Mouse (Mus musculus) natural killer cell, adult 2 months (primary cell): ENCODE measurements around the gene Uggt1.

Experiments used
- DNase-seq, 2 experiments: peaks; one replicate each; pipeline ENCODE4 v3.0.0; 2022; ENCODE audit warnings: low spot score in 2 of 2

The Uggt1 gene

GRCm38 (mm10) chr1:36116488-36116887 lies 128.0 kb downstream of the Uggt1 start:
- DNase-seq, result no peak

GRCm38 (mm10) chr1:36114844-36115243 lies 129.7 kb downstream of the Uggt1 start:
- DNase-seq, result no peak

GRCm38 (mm10) chr1:36113670-36114069 lies 130.8 kb downstream of the Uggt1 start:
- no peak for DNase-seq

DNA sequence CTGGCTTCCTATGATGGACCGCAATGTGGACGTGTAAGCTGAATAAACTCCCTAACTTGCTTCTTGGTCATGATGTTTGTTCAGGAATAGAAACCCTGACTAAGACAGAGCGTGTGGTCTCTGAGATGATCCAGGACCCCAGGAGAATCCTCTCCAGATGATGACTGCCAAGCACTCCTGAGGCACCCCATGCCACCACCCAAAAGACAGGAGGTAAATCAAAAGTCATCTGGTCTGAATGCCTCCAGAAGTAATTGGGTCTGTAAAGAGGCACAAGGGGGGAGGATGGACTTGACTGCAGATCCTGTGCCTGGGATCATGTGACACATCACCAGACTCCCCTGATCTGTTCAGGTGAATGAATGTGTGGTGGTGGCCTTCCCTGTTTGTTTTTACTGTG lies 131.9 kb downstream of the Uggt1 start:
- no peak for DNase-seq

DNA sequence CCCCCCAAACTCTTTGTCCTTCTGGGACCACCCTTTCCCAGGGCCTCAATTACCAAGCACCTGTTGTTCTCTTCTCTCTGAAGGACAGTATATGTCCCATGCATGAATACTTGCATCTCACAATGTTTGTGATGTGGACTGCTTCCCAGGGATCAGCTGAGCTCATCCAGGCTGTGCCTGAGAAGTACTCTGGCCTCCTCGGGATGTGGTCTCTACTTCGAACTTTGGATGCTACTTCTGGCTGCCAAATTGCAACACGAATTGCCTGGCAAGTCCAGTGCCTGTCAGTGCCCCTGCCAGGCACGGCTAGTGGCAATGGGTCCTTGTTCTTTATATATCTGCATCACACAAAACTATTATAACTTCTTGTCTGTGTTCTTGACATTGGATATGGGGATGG lies 134.5 kb downstream of the Uggt1 start:
- DNase-seq, result no peak

DNA sequence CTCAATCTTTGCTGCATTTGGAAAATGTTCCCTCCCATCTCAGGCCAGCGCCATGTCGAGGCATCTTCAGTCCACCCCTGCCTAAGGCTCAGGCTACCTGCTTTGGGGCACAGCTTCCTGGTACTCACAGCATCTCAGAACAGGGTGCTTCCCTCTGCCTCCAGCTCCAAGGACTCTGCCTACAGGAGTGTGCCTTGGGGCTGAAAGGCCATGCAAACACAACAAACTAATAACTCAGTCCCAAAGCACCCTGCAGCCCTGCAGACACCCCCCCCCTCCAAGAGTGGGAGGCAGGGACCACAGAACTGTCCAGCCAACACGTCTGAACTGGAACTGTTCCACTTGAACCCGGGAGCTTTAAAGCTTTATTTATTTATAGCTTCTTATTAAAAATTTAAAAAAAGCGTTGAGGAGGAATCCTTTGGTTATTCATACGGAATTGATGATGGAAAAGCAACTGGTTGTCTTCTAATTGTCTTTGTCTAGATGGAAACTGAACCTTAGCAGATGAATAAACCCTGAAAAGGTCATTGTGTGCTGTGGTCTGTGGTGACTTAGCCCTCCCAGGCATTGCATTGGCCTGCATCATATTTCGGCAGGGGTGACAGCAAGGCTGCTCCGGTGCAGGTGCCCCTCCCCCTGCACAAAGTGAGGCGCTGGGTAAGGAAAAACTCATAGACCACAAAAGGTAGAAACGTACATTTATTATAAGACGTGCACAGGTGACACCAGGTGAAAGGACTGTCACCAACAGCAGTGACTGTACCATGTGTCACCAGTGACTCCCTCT lies 138.4 kb downstream of the Uggt1 start:
- no peak for DNase-seq

- DNase-seq, result no peak
Measured at GRCm38 (mm10) chr1:36100371-36100770, 144.1 kb downstream of the Uggt1 start.

- no peak for DNase-seq
Measured at GRCm38 (mm10) chr1:36098432-36098831, 146.1 kb downstream of the Uggt1 start.

DNA sequence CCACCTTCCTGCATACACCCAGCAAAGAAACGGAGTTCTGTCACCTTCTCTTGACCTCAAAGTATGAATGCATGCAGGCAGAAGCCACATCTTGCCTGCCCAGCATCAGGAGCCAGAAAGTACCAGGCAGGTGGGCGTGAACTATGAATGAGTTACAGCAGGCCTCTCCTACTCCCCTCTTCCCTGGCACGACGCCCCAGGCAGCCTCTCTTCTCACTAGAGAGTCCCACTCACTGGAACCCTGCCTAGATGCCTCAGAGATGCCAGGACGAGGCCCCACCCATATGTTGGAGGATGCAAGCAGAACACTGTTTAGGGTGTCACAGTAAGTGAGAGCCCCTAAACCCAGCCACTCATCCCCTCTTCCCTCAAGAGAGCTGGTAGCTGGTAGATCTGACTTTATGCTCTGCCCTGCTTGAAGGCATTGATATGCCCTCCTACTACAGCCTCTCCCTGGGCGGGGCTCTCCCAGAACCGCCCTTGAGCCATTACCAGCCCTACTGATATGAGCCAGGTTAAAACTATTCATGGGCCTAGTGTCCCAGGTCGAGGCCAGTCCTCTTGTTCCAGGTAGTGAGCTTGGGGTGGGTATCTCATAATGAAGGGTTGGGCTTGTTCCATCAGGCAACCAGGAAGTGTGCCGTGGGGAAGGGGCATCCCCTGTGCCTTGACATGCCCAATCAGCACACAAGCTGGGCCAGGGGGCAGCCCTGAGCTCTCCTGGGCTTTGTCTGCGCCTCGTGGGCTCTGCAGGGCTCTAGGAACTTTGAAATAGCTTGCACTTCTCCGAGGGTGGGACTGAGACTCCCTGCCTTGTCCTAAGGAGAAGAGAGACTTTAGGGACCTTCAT lies 148.9 kb downstream of the Uggt1 start:
- no peak for DNase-seq

DNA sequence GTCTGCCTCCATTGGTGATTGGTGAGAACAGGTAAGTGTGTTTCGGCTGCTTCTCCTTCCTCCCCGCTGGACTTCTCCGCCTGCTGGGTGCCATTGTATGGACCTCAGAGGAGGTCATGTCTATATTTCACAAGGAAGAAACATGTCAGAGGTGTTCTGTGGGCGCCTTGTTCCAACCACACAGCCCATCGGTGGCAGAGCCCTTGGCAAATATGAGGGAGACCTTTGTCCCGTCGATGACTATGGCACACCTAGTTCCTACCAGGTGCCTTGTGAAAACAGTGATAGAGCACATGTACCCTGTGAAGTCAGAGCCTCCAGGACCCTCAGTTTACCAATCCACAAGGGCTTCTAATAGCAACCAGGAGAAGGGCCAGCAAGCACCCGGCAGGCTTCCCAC lies 150.8 kb downstream of the Uggt1 start:
- no peak for DNase-seq

GRCm38 (mm10) chr1:36091246-36091645 lies 153.3 kb downstream of the Uggt1 start:
- DNase-seq, result no peak

- no peak for DNase-seq
Measured at GRCm38 (mm10) chr1:36090722-36091110, 153.8 kb downstream of the Uggt1 start.
